Mouse (Mus musculus) Patski (cell line): ENCODE measurements around the gene Wls. TPM values are rescaled to one million over a fixed set of nuclear protein-coding genes. Genes with fewer than 3 reads are reported as not detected.
A peak's percentile ranks its signal among the peaks of the same experiment; 100 is the strongest.

Experiments
- ATAC-seq: fragments of 100-300 bp; one replicate; pipeline ENCODE4 v1.8.0; 2021
- CTCF ChIA-PET: fragments of 350-600 bp; sonication (Branson Sonifier 250); formaldehyde crosslinking; loops from one replicate; lab custom pipeline; 2022; ENCODE audit warnings: inconsistent platforms; lab: Charles Lee
- POLR2A ChIA-PET: fragments of 350-600 bp; sonication (Branson Sonifier 250); formaldehyde crosslinking; loops from one replicate; lab custom pipeline; 2022; ENCODE audit warnings: antibody characterized with exemption, inconsistent platforms; lab: Charles Lee
- DNase-seq: peaks from one replicate; pipeline ENCODE4 v3.0.0-alpha.2; 2011; ENCODE audit warnings: low read depth, low spot score
- H3K27me3 ChIP-seq: fragments of 371-371 bp; one replicate; pipeline ENCODE4 v1.5.1; 2021
- CTCF ChIP-seq: fragments of 100-300 bp; IDR thresholded peaks from one replicate; pipeline ENCODE4 v1.5.1; 2021
- in situ Hi-C: fragments of 300-500 bp; cut with MboI; formaldehyde crosslinking; loops from 3 replicates; pipeline ENCODE4 v1.11.1; 2018; ENCODE audit warnings: low pct_unique_long_range_greater_than_20kb, mixed read lengths
- polyA plus RNA-seq: library from polyadenylated mRNA; unstranded; gene quantifications from one replicate; pipeline ENCODE4 v1.2.3, GENCODE M21; 2021

The Wls gene
- polyA plus RNA-seq, 1 experiment from 2014 or later: 565 TPM

- ATAC-seq: no peak
Observed at GRCm38 (mm10) chr3:159851476-159851875, 12.0 kb downstream of the Wls start.

GRCm38 (mm10) chr3:159851980-159852379 is 12.5 kb downstream of the Wls start:
- ChIA-PET POLR2A (interaction anchor here (1.5 kb wide), 1 partner anchor 12 kb away, joined by 3 read pairs; no protein-coding TSS in a partner anchor), CTCF (interaction anchor here (0.9 to 1.7 kb wide), 6 partner anchors 9 to 37 kb away, joined by 3 to 6 read pairs (median 4); no protein-coding TSS in a partner anchor)
- DNase-seq (no peak), ATAC-seq (no peak)
- in situ Hi-C loops: no loop called here
- no peak for TF ChIP-seq CTCF
- H3K27me3 ChIP-seq: no peaks in the 10 kb centered on the region

More at GRCm38 (mm10) chr3:159851476-159851875, 12.0 kb downstream of the Wls start:
- no peak for TF ChIP-seq CTCF
- POLR2A ChIA-PET: interaction anchor here (1.5 kb wide), 1 partner anchor 11 kb away, joined by 3 read pairs; no protein-coding TSS in a partner anchor
- in situ Hi-C loops: no loop called here
- CTCF ChIA-PET: interaction anchor here (0.8 to 1.7 kb wide), 7 partner anchors 9 to 1642 kb away, joined by 3 to 6 read pairs (median 4); no protein-coding TSS in a partner anchor
- no peak for DNase-seq
- no peaks in the 10 kb centered on the region for H3K27me3 ChIP-seq

- no peaks in the 10 kb centered on the region for H3K27me3 ChIP-seq
- POLR2A ChIA-PET: interaction anchor here (0.6 to 1.2 kb wide), 2 partner anchors 10 to 115 kb away, joined by 3 to 5 read pairs; no protein-coding TSS in a partner anchor
- CTCF ChIA-PET: interaction anchor here (0.7 to 2.0 kb wide), 8 partner anchors 8 to 132 kb away, joined by 3 to 6 read pairs (median 4); no protein-coding TSS in a partner anchor
- DNase-seq: no peak
- in situ Hi-C loops: no loop called here
- ATAC-seq: no peak
- TF ChIP-seq CTCF: no peak
Observed at GRCm38 (mm10) chr3:159857112-159857511, 17.6 kb downstream of the Wls start.

GRCm38 (mm10) chr3:159865691-159866090 is 26.2 kb downstream of the Wls start:
- no peaks in the 10 kb centered on the region for H3K27me3 ChIP-seq
- ATAC-seq (peak; percentile 47), DNase-seq (no peak)
- in situ Hi-C loops: no loop called here
- TF ChIP-seq CTCF: no peak
- ChIA-PET POLR2A (no interaction called here), CTCF (interaction anchor here (0.9 to 2.8 kb wide), 5 partner anchors 9 to 17 kb away, joined by 3 to 12 read pairs (median 6); no protein-coding TSS in a partner anchor)

GRCm38 (mm10) chr3:159878983-159879382 is 39.5 kb downstream of the Wls start:
- ChIA-PET CTCF (interaction anchor here (1.0 to 1.5 kb wide), 4 partner anchors 10 to 23 kb away, joined by 3 read pairs; no protein-coding TSS in a partner anchor), POLR2A (interaction anchor here (1.6 kb wide), 1 partner anchor 38 kb away, joined by 4 read pairs; no protein-coding TSS in a partner anchor)
- no peak for DNase-seq
- no peaks in the 10 kb centered on the region for H3K27me3 ChIP-seq
- no peak for ATAC-seq
- in situ Hi-C loops: no loop called here
- TF ChIP-seq CTCF: no peak

- H3K27me3 ChIP-seq: no peaks in the 10 kb centered on the region
- TF ChIP-seq CTCF: no peak
- DNase-seq (peak; percentile 67), ATAC-seq (peak; percentile 61)
- CTCF ChIA-PET: interaction anchor here (1.0 to 3.8 kb wide), 4 partner anchors 10 to 36 kb away, joined by 3 to 23 read pairs (median 6); no protein-coding TSS in a partner anchor
- POLR2A ChIA-PET: no interaction called here
- in situ Hi-C loops: no loop called here
Observed at GRCm38 (mm10) chr3:159883325-159883724, 43.9 kb downstream of the Wls start.

- DNase-seq (no peak), ATAC-seq (peak; percentile 15)
- no peaks in the 10 kb centered on the region for H3K27me3 ChIP-seq
- ChIA-PET POLR2A (interaction anchor here (1.5 to 5.3 kb wide), 2 partner anchors 44 to 53 kb away, joined by 7 to 24 read pairs; partner anchors contain the start of gene Wls), CTCF (interaction anchor here (1.4 to 3.8 kb wide), 6 partner anchors 16 to 224 kb away, joined by 4 to 23 read pairs (median 6); partner anchors contain the start of gene Wls)
- no peak for TF ChIP-seq CTCF
- in situ Hi-C loops: loop anchor here (5.0 kb wide), 1 partner anchor 43 kb away; no protein-coding TSS in a partner anchor
Observed at GRCm38 (mm10) chr3:159884802-159885201, 45.3 kb downstream of the Wls start.

- in situ Hi-C loops: loop anchor here (5.0 kb wide), 1 partner anchor 43 kb away; no protein-coding TSS in a partner anchor
- peak; percentile 100 for DNase-seq
- CTCF ChIA-PET: interaction anchor here (0.8 to 4.0 kb wide), 13 partner anchors 10 to 225 kb away, joined by 3 to 23 read pairs (median 4); partner anchors contain the start of gene Wls
- peak; percentile 89 for ATAC-seq
- no peak for TF ChIP-seq CTCF
- no peaks in the 10 kb centered on the region for H3K27me3 ChIP-seq
- POLR2A ChIA-PET: interaction anchor here (1.5 to 5.3 kb wide), 2 partner anchors 44 to 52 kb away, joined by 7 to 24 read pairs; partner anchors contain the start of gene Wls
Observed at GRCm38 (mm10) chr3:159885271-159885670, 45.8 kb downstream of the Wls start.

- no peaks in the 10 kb centered on the region for H3K27me3 ChIP-seq
- ChIA-PET POLR2A (interaction anchor here (0.5 to 5.3 kb wide), 3 partner anchors 45 to 152 kb away, joined by 3 to 24 read pairs (median 7); partner anchors contain the start of gene Wls), CTCF (interaction anchor here (0.8 to 4.0 kb wide), 14 partner anchors 9 to 225 kb away, joined by 3 to 23 read pairs (median 4); partner anchors contain the start of gene Wls)
- DNase-seq: peak; percentile 69
- peak; percentile 8 for TF ChIP-seq CTCF
- in situ Hi-C loops: loop anchor here (5.0 kb wide), 1 partner anchor 44 kb away; no protein-coding TSS in a partner anchor
- ATAC-seq: peak; percentile 19
Observed at GRCm38 (mm10) chr3:159885781-159886400, 46.4 kb downstream of the Wls start.
